Mouse (Mus musculus) right cerebral cortex, postnatal 4 days (tissue): ENCODE measurements around the gene Atp11a.
A peak's percentile ranks its signal among the peaks of the same experiment; 100 is the strongest.

Experiments
- DNase-seq: peaks from one replicate; pipeline ENCODE4 v3.0.0-alpha.2; 2022

The Atp11a gene

DNA sequence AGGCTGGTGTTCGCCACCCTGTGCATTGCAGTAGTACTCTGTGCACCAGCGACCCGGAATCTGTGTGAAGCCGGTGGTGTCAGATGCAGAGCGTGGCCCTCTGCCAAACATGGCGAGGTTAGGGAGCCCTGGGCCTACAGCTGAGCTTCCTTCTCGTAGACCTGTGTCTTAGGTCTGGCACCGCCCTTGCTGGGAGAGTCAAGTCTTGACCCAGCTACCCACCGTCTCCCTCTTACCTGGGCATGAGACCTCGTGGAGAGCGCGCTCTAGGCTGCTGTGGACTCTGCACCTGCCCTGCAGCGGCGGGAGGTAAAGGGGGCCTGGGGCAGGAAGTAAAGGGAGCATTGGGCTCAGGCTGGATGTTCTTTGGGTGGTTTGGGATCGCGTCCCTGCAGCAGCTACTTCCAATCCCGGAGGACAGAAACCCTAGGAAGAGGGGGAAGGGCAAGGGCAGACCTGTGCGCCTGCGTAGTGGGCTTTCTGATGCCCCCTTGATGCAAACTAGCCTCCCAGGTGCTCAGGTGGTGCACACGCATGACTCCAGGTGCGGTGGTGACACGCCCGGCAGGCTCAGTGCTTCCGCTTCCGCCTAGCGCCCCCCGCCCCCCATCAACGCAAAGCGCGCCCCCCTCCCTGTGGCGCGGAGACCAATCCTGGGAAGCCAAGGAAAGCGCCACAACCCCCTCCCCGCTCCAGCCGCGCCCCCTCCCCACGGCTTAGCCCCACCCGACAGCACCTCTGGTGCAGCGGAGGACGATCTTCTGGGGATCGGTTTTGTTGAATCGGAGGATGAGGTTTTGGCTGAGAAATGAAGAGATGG lies 158.6 kb downstream of the Atp11a start:
- DNase-seq: peak; percentile 85

GRCm38 (mm10) chr8:12916156-12916900 lies 159.5 kb downstream of the Atp11a start:
- DNase-seq: no peak

DNA sequence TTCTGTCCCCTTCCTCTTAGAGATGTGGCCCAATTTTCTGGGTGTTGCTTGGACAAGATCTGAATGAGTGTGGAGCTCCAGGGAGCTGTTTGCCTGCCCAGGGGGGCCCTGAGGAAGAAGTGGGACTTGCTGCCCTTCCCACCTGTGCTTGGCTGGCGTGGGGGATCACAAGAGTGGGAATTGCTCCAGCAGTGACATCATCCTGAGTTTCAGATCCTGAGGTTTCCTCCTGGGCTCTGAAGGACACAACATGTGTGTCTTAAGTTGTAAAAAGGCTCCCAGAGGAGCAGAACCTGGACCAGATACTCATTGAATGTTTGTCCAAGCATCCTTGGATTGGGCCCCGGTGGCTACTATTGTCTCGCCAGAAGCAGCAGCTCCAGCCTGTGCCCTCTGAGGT lies 160.2 kb downstream of the Atp11a start:
- peak; percentile 37 for DNase-seq

- DNase-seq: no peak
Observed at GRCm38 (mm10) chr8:12917831-12918230, 161.0 kb downstream of the Atp11a start.
